Mouse (Mus musculus) brain, adult 2 months (tissue): Measurements from ENCODE around the gene Foxo1.

Experiments
- DNase-seq: peaks from one replicate; pipeline ENCODE4 v3.0.0; 2011; ENCODE audit warnings: low read depth, low spot score

The Foxo1 gene

DNA sequence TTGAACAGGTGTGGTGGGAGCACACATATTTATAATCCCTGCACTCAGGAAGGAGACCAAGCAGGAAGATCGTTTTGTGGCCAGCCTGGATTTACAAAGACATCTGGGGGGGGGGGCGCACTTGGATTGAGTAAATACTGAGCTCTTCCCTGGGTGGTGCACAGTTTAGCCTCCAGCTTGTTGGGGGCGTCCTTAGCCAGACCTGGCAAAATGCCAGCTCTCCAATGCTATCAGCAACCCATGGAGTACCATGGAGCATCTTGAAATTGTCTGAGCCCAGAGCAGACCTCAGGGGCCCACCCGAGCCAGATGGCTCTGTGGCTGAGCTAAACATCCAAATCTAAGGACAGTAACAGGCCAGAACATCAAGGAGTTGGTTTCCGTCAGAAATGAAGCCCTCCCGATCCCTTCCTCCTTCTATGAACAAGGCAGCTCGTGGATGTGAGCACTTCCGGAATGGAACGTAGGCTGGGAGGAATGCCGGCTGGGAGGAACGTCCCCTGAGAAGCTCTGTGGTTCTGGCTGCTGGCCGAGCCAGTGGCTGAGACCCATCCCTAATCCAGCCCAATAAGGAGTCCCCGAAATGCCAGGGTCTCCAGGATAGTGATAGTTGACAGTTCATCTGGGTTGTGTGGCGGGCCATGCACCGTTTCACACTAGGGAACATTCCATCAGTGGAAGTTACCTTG is 89.3 kb downstream of the Foxo1 start:
- no peak for DNase-seq

GRCm38 (mm10) chr3:52364576-52364975 is 96.4 kb downstream of the Foxo1 start:
- no peak for DNase-seq

DNA sequence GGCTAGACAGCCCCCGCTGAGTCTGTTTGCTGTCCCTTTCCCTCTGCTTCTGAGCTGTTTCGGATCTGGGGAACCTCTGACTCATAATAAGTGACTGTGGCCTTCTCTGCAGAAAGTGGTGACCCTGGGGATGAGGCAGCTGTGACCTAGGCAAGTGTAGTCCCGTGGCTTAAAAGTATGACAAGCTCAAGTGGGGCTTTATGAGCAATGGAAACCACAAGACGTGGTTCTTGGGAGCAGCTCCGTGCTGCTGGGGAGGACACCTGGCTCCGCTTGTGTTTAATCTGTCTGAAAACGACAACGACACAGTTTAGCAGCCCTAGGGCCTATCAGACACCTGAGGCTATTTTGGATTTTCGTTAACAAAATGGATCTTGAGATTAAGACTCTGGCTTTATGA is 101.1 kb downstream of the Foxo1 start:
- DNase-seq = no peak

- no peak for DNase-seq
These were observed 101.8 kb downstream of the Foxo1 start for GRCm38 (mm10) chr3:52369881-52370428.

- no peak for DNase-seq
These were observed 108.8 kb downstream of the Foxo1 start for GRCm38 (mm10) chr3:52376974-52377373.

DNA sequence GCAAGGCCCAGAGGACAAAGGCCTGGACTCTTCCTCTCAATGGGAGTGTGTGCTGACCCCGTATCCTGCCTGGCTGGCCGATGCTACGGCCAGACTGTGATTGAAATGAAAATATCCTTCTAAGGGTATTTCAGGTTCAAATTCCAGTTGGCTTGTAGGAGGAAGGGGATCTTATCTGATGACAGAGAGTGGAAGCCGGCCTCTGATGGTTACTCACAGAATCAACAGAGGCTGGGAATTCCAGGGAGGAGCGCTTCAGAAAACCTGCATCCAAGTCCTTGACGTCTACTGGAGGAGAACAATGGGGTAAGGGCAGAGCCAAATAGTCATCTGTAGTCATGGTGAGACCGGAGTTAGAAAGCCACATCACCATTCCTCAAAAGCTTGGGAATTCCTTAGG is 115.2 kb downstream of the Foxo1 start:
- no peak for DNase-seq

GRCm38 (mm10) chr3:52386343-52386742 is 118.2 kb downstream of the Foxo1 start:
- no peak for DNase-seq

DNA sequence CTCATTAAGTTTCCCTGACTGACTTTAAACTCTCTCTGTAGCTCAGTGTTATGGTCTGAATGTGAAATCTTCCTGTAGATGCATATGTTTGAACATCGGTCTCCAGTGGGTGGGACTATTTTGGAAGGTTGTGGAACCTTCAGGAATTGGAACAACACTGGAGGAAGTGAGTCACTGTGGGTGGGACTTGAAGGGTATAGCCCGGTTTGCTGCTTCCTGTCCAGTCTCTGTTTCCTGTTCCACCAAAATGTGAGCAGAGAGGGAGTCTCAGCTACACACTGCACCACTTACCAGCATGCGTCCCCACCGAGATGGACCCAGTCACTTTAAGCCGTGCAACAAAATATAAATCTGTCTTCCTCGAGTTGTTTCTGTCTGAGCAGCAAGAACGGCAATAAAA is 122.2 kb downstream of the Foxo1 start:
- no peak for DNase-seq

GRCm38 (mm10) chr3:52390766-52391665 is 122.9 kb downstream of the Foxo1 start:
- DNase-seq = no peak

GRCm38 (mm10) chr3:52391897-52392296 is 123.8 kb downstream of the Foxo1 start:
- DNase-seq = peak; percentile 97

DNA sequence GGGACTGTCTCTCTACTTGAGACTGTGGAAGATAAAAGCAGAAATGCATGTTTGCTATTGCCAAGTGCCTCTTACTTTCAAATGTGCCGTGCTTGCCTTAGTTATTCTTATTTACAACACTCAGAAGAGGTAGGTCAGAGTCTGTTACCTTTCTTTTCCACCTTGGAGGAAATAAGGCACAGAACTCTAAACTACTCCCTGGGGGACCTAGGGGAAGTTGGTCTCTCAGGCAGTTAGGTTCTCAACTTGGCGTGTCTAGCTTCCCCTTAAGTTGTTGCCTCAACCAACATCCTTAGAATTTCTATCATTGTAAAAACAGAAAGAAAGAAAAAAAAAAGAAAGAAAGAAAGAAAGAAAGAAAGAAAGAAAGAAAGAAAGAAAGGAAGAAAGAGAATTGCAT is 124.4 kb downstream of the Foxo1 start:
- DNase-seq = no peak

GRCm38 (mm10) chr3:52393171-52393570 is 125.0 kb downstream of the Foxo1 start:
- DNase-seq = no peak

- no peak for DNase-seq
These were observed 128.1 kb downstream of the Foxo1 start for GRCm38 (mm10) chr3:52396121-52396731.

- peak; percentile 92 for DNase-seq
These were observed 128.9 kb downstream of the Foxo1 start for GRCm38 (mm10) chr3:52396951-52397615.

DNA sequence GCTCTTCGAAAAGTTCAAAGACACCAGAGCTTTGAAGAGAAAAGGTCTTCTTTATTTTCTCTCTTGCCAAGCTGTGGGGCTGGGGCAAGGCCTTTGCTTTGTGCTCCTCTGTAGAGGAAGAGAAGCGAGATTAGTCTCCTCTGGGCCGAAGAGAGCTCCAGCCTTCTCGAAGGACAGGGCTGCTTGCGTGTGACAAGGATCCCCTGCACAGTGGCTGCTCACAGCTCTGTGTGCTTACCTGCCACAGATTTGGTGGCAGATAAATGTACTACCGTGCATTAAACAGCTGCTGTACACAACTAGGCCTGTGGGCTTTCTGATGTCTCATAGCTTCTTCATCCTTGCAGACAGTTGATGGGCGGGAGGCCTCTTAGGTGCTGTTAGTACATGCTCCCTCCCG is 129.8 kb downstream of the Foxo1 start:
- no peak for DNase-seq

- DNase-seq = no peak
These were observed 132.4 kb downstream of the Foxo1 start for GRCm38 (mm10) chr3:52400284-52401161.

DNA sequence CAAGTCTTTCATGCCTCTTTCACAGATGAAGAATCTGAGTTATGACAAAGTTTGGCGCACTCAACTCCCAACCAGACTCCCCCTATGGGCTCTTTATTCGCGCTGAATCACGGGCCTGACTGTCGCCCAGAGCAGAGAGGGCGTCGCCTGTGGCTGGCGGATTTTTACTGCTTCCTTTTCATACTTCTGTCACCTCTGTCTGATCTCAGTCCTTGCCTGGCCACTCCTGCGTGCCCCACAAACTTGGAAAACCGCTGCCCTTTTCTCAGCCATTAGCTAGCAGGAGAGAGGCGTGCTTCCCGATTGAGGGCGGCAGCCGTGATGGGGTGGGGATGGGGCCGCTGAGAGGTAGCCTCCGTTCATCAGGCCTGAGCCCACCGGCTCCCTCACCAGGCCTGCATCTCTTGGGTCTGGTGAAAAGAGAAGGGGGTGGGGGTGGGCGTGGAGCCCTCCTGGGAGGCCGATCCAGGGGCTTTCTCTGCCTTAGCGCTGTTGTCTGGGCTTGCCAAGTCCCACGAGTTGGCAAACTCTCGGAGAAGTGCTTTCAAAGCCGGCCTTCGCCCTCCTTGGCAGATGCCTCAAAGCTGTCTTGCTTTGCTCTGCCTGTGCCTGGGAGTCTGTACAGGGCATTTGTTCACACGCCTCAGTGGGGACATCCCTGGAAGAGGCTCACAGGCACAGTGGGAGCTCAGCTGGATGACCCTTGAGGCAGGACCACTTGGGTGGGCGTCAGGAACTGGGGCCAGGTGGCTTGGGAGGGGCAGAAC is 133.2 kb downstream of the Foxo1 start:
- DNase-seq = peak; percentile 29
